Mouse (Mus musculus): Measurements from ENCODE around the gene Cabp1. TPM values are rescaled to one million over a fixed set of nuclear protein-coding genes. Genes with fewer than 3 reads are reported as not detected.

Cabp1 gene
- not detected for total RNA-seq (2023)

DNA sequence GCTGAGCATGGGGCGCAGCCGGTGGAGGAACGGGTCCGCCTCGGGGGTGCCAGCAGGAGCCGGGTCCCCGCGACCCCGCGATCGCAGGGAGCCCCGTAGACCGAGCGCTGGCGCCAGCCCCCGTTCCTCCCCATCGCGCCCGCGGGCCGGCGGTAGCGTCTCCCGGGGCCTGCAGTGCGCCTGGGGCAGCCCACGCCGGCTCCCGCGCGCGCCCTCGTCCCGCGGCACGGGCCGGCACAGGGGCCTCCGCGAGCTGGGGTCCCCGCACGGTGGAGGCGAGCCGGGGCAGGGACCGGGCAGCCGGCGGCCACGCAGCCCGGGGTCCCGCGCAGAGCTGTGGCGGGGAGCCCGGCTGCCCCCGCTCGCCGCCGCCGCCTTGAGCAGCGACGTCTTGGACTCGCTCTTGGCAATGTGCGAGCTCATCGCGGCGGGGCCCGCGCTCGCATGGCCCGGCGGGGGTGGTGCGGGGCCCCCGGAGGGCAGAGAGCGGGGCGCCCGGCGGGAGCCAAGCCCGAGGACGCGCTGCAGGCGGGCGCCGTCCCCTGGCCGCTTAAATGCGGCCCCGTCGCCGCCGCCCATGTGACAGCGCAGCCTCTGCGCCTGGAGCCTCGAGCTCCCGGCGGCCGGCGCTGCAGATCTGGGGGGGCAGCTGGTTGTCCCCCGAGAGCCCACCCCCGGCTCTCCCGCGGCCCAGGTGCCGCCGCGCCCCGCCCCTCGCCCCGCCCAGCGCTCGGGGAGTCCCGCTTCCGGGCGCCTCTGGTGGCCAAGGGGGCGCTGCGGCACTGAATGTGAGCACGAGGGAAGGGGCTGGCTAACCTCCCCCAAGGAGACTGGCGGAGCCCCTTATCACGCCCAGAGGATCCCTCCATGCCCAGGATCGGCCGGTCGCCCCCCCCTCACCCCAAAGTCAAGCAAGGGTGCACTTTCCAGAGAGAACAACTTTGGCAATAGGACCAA, at the start of gene Cabp1:
Gene Cabp1, minus strand, starts transcription at position 713 of the 957 bp plus-strand sequence.

GRCm38 (mm10) chr5:115235786-115236263, 41.6 kb upstream of the Cabp1 start, which contains the start of gene Pop5:
Pop5 (plus strand) TSS chr5:115235836.

DNA sequence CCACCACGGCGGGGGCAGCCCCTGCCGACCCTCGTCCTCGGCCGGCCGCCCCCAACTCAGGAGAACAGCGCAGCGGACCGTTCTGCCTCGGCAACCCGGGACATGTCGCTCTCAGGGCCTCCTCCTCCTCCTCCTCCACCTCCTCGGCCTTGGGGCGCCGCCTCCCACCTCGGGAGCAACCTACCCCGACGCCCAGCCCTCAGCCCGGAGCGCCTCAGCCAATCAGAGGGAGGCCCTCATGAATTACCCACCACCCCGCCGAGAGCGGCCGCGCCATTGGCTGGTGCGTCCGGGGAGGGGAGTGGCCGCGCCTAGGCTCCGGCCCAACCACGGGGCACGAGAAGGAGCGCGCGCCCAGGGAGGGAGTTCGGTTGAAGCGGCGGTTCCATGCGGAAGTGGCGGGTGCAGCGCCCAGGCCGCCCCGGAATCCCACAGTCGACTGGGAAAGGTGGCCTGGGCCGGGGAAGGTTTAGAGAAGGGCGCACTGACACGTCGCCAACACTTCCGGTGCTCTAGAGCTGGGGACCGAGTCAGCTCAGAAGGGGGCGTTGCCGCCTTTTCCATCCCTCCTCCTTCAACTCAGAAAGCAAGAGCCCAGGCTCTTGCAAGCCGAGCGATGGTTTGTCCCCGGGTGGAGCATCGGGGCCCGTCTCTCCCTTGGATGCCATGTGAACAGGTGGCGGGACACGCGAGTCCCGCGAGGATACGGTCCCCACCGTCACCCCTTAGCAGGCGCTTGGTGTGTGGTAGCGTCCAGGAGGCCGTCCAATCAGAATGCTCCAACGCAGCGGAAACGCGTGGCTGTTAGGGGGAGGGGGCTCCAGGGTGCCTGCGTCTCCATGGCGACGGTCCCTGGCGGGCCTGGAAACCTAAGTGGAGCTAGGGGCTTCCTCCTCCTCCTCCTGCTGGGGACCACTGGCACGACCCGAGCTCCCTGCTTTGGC, 35.9 kb downstream of the Cabp1 start, which contains the start of gene Mlec:
Gene Mlec, minus strand, starts transcription at position 140 of the 944 bp plus-strand sequence.

DNA sequence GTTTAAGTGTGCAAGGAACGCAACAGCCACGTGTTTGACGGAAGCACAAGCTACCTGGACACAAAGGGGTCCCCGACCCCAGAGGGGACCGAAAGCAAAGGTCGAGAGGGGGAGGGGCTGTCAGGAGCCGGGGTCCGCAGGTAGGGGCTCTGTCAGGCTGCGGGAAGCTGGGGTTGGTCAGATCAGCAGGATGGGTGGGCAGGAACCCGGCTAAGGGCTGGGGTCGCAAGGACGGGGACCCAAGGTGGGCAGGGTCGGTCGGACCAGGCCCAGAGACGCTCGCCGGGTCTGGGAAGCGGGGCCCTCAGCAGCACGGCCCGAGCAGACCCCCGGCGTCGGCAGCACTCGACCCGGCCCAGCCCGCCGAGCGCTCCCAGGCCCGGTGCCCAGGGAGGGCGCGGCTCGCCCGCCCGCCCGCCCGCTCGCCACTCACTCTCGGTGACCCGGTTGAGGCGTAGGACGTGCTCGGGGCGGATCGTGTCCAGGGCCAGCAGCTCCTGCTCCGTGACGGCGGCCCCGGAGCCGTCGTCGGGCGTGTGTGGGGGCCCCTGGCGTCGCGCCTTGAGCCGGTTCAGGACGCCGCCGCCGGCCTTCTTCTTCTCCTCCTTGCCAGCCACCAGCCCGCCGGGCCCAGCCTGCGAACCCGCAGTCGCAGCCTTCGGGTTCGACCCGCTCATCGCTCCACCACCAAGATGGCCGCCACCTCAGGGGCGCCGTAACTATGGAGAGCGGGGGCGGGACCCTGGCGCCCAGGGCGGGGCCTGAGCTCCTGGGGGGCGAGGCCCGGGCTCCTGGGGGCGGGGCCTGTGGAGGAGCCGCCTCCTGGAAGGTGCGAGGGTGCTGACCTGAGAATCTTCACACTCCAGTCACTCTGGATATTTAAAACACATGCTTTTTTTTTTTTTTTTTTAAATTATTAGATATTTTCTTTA, 59.7 kb downstream of the Cabp1 start, which contains the start of gene Unc119b:
Gene Unc119b, minus strand, starts transcription at position 742 of the 932 bp plus-strand sequence.

DNA sequence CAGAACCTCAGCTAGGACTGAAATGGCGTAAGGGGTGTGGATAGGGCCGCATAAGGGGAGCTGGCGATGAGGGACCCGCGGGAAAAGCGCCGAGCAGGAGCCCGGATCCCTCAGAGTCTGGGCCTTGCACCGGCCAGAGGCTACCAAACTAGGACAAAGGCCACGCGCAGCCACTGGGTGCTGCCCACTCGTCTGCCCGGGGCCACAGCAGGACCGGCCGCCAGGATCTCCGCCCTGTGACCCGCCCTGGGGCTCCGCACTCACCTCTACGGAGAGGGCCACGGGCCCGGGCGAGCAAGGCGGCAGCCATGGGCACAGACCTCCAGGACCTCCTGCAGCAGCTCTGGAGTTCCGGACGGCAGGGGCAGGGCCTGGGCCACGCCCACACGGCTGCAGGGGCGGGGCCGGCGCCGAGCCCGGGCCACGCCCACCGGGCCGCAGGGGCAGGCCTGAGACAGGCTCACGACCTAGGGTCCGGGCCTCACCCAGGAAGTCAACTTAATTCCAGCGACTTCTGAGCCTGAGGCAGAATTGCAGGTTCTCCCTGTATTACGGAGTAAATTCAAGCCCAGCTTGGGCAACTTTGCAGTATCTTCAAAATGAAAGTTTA, 75.1 kb downstream of the Cabp1 start, which contains the start of gene Acads:
Gene Acads, minus strand, starts transcription at position 386 of the 610 bp plus-strand sequence.

Other genes starting within 250 kb of the Cabp1 start
- not detected for gene Hnf1a, start 223.3 kb downstream of the Cabp1 start, total RNA-seq (2023)
- 63.1 TPM for gene Sppl3, start 183.2 kb downstream of the Cabp1 start, total RNA-seq (2023)
- not detected for gene Gm10401, start 96.1 kb downstream of the Cabp1 start, total RNA-seq (2023)
- 32.1 TPM for gene Acads, start 75.0 kb downstream of the Cabp1 start, total RNA-seq (2023)
- 24.4 TPM for gene Unc119b, start 59.4 kb downstream of the Cabp1 start, total RNA-seq (2023)
- 60.0 TPM for gene Mlec, start 36.2 kb downstream of the Cabp1 start, total RNA-seq (2023)
- 44.8 TPM for gene Pop5, start 41.5 kb upstream of the Cabp1 start, total RNA-seq (2023)
- 172 TPM for gene Rnf10, start 78.5 kb upstream of the Cabp1 start, total RNA-seq (2023)
- gene Coq5, start 85.3 kb upstream of the Cabp1 start, total RNA-seq (2023) = 22.0 TPM
- 224 TPM for gene Dynll1, start 106.6 kb upstream of the Cabp1 start, total RNA-seq (2023)
- 35.6 TPM for gene Srsf9, start 132.8 kb upstream of the Cabp1 start, total RNA-seq (2023)
- 3.8 TPM for gene Gatc, start 146.8 kb upstream of the Cabp1 start, total RNA-seq (2023)
- gene Triap1, start 146.8 kb upstream of the Cabp1 start, total RNA-seq (2023) = 14.6 TPM
- gene Cox6a1, start 154.6 kb upstream of the Cabp1 start, total RNA-seq (2023) = 203 TPM
- gene Msi1, start 235.2 kb upstream of the Cabp1 start, total RNA-seq (2023) = not detected

Data from CD8-positive naive resting alpha-beta T cell, adult 57 days (primary cell).